Mouse (Mus musculus) cerebellum, adult (tissue): ENCODE results near the gene Gm7173.
A peak's percentile ranks its signal among the peaks of the same experiment; 100 is the strongest.

Source experiments
- ATAC-seq: cut with Nextera tagmentation; 2 replicates; pipeline ENCODE4 v1.9.2; 2017; ENCODE audit warnings: mild to moderate bottlenecking, moderate library complexity, mixed read lengths; ENCODE audit not compliant: insufficient number of reproducible peaks, low FRiP score, low TSS enrichment

Gene Gm7173

GRCm38 (mm10) chrX:79516977-79517645, at the start of gene Gm7173:
Gene Gm7173, minus strand, starts transcription at chrX:79517285.
- peak; percentile 52; the same call in 1 of the 2 replicates for ATAC-seq

- no peak for ATAC-seq
Measured at GRCm38 (mm10) chrX:79517646-79518016, 546 bp upstream of the Gm7173 start.

DNA sequence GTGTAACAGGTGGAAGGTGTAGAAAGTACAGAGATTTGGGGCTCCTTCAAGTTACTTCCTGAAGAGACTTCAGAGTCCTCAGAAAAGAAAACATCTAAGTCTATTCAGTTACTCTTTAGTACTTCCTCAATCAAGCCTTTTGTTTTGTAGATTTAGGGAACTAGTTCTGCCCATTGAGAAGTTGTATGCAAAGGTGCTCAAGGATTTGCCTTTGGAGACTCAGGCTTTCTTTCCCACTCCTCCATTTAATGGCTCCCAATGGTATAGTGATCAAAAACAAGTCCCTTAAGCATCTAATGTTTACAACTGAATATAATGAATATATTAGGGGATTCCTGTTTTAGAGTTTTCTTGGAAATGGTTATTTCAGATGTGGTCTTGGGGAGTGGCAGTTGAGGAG, 200.3 kb downstream of the Gm7173 start:
- ATAC-seq = no peak
